ENCODE assay signal across 7 mouse cellular contexts in the genomic region with DNA sequence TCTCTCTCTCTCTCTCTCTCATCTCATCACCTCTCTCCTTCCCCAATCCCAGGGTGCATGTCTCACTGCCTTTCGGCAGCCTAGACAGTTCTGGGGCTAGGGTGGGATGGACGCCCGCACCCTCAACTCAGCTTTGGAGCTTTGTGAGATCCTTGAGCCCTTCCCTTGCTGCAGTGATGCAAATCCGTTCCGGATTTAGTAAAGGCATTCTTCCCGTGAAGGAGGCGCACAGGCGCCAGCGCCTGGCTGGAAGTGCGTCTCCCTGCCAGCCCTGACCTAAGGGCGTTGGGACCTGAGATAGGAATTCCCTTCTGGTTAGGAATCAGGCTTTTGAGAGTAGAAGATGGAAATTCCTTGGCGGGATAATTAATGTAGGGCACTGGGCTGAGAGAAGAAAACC. TPM values are rescaled to one million over a fixed set of nuclear protein-coding genes. Genes with fewer than 3 reads are reported as not detected.
A peak's percentile ranks its signal among the peaks of the same experiment; 100 is the strongest.
DNase-seq lines count a peak whose midpoint lies in the region.

No protein-coding gene starts in this region.

- 2% methylated on average over 12 of the region's 12 CpGs for WGBS in midbrain, embryonic 10.5 days

- H3K27me3 ChIP-seq in midbrain, embryonic 10.5 days (ENCODE audit: low read depth, poor library complexity, severe bottlenecking): no peaks in the 10 kb centered on the region

- DNase-seq in adrenal gland, postnatal 25 days: peak; percentile 27
- DNase-seq in cerebellum, adult 9-10 months: peak; percentile 76
- DNase-seq in heart, adult 18-20 months: peak; percentile 50 to 58
- DNase-seq in kidney, adult 9 months: peak; percentile 44
- DNase-seq in midbrain, embryonic 10.5 days (ENCODE audit: low spot score): peak; percentile 56
- DNase-seq in layer of hippocampus, adult 11-12 months (ENCODE audit: low spot score): no peak
- no peak for DNase-seq in spleen, postnatal 4 days (ENCODE audit: low spot score in 2 of 2)

- peak overlapping the region; percentile 43 for H3K4me3 ChIP-seq in midbrain, embryonic 10.5 days

- H3K27ac ChIP-seq in midbrain, embryonic 10.5 days (replicated peaks): peak overlapping the region; percentile 84

- H3K4me1 ChIP-seq in midbrain, embryonic 10.5 days: peaks cover 25% of the 10 kb centered on the region

- H3K9me3 ChIP-seq in midbrain, embryonic 10.5 days (replicated peaks): no peaks in the 10 kb centered on the region

- no peaks in the 10 kb centered on the region for H3K36me3 ChIP-seq in midbrain, embryonic 10.5 days

RNA-seq across cellular contexts. Expression of a gene that starts 9.6 kb away (rescaled TPM):
- total RNA-seq in adrenal gland, postnatal 25 days (2021): not detected in 2 replicates
- not detected for total RNA-seq in heart, adult 18-20 months (2021)
- polyA plus RNA-seq in midbrain, embryonic 10.5 days (2016; fragmentation: Nextera tagmentation; extraction: Ambion mirVana): not detected in 2 replicates

RNA-seq across cellular contexts. Expression of a gene that starts 9.6 kb away (rescaled TPM):
- not detected in 2 replicates for total RNA-seq in adrenal gland, postnatal 25 days (2021)
- not detected for total RNA-seq in heart, adult 18-20 months (2021)
- polyA plus RNA-seq in midbrain, embryonic 10.5 days (2016; fragmentation: Nextera tagmentation; extraction: Ambion mirVana): not detected in 2 replicates

RNA-seq across cellular contexts. Expression of a gene that starts 15.3 kb away (rescaled TPM):
- not detected in 2 replicates for total RNA-seq in adrenal gland, postnatal 25 days (2021)
- total RNA-seq in heart, adult 18-20 months (2021): 1 to 10 TPM in 1 of 2 experiments, not detected in 1; 1.3 TPM
- polyA plus RNA-seq in midbrain, embryonic 10.5 days (2016; fragmentation: Nextera tagmentation; extraction: Ambion mirVana): 0.06 TPM in 1 of 2 replicates, not detected in the other

RNA-seq across cellular contexts. Expression of a gene that starts 31.6 kb away (rescaled TPM):
- 7.6 and 8.2 TPM in 2 replicates for total RNA-seq in adrenal gland, postnatal 25 days (2021)
- 1 to 10 TPM; 4.6 to 5.0 TPM for total RNA-seq in heart, adult 18-20 months (2021)
- 2.2 and 2.7 TPM in 2 replicates for polyA plus RNA-seq in midbrain, embryonic 10.5 days (2016; fragmentation: Nextera tagmentation; extraction: Ambion mirVana)

RNA-seq across cellular contexts. Expression of a gene that starts 38.7 kb away (rescaled TPM):
- 16.8 and 17.7 TPM in 2 replicates for total RNA-seq in adrenal gland, postnatal 25 days (2021)
- total RNA-seq in heart, adult 18-20 months (2021): 1 to 10 TPM; 7.8 to 9.3 TPM
- 46.0 and 68.7 TPM in 2 replicates for polyA plus RNA-seq in midbrain, embryonic 10.5 days (2016; fragmentation: Nextera tagmentation; extraction: Ambion mirVana)

Comparison
In these comparisons a context has a peak if more than half of its experiments do, and no peak if none do; other contexts are left out.
1. DNase-seq: peak in adrenal gland, postnatal 25 days (single experiment), cerebellum, adult 9-10 months (single experiment), heart, adult 18-20 months (2 of 2), kidney, adult 9 months (single experiment) and midbrain, embryonic 10.5 days (single experiment); none in layer of hippocampus, adult 11-12 months (single experiment) and spleen, postnatal 4 days (0 of 2).